Mouse (Mus musculus): Measurements from ENCODE around the gene Capn15. TPM values are rescaled to one million over a fixed set of nuclear protein-coding genes. Genes with fewer than 3 reads are reported as not detected.

The Capn15 gene
- polyA plus RNA-seq, 1 experiment: 75.2 TPM

DNA sequence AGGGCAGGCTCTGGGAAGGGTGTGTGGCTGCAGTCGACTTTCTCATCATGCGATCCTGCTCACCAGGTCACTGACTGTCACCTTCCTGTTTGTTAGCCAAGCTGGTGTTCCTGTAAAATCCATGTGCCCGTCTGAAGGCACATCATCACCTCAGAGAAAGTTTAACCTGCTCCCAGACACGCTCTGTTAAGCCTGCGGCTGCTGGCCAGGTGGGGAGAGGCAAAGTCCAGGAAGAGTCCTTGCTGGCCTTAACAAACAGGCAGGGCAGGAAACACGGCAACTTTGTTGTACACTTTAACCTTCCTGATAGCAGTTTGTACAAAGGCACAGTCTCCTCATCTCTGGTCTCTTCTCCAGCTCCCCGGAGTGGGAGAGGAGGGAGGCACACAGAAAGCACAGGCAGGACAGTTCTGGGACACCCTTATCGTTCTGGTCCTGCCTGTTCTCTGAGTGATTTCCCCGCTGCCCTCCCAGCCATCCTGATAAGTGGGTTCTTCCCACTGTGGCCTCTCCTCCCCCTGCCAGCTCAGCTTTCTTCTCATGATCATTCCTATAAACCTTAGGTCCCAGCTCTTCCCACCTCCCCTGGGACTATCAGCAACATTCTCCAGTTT lies 36.2 kb upstream of the Capn15 start:
- H3K27me3 ChIP-seq (ENCODE audit: control insufficient read depth, insufficient read depth, low read length): no peaks in the 10 kb centered on the region
- no peaks in the 10 kb centered on the region for H3K36me3 ChIP-seq (ENCODE audit: control insufficient read depth, insufficient read depth, low read length)
- TF ChIP-seq POLR2A (IDR thresholded peaks at IDR 0.05; ENCODE audit: low read depth, low read length) (no peak), CTCF (IDR thresholded peaks at IDR 0.05; ENCODE audit: extremely low read depth, insufficient read length, insufficient replicate concordance, low read depth, low read length) (no peak)
- no peak overlapping the region for H3K4me3 ChIP-seq (ENCODE audit: low read depth, low read length)
- WGBS: 22% methylated on average over 9 of the region's 9 CpGs
- H3K27ac ChIP-seq (ENCODE audit: insufficient read depth, low read depth, low read length): peak overlapping the region; percentile 61
- peaks cover 10% of the 10 kb centered on the region; the same call in 1 of the 2 replicates for H3K4me1 ChIP-seq (ENCODE audit: control insufficient read depth, insufficient read depth, insufficient read length, low read length)

DNA sequence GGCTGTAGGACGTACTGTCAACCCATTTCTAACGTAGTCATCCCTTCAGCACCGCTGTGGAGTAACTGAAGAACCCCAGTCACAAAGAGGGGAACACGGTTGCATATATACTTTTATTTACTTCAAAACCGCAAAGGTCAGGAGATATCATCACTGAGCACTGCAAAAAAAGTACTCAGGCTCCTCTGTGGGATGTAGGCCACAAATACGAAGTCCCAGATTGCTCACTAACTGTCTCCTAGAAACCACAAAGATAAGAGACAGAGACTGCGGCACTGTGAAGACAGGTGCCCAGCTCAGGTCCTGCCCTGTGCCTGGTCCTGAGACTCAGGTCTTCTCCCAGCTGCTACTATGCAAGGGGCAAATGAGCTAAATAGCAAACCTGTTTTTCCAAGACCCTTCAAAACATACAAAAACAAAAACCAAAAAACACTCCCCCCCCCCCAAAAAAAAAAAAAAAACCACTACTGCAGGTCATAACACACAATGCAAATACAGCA lies 35.3 kb upstream of the Capn15 start:
- Histone ChIP-seq H3K36me3 (ENCODE audit: control insufficient read depth, insufficient read depth, low read length) (no peaks in the 10 kb centered on the region), H3K27ac (ENCODE audit: insufficient read depth, low read depth, low read length) (no peak overlapping the region), H3K27me3 (ENCODE audit: control insufficient read depth, insufficient read depth, low read length) (no peaks in the 10 kb centered on the region), H3K4me1 (ENCODE audit: control insufficient read depth, insufficient read depth, insufficient read length, low read length) (peaks cover 10% of the 10 kb centered on the region; the same call in 1 of the 2 replicates), H3K4me3 (ENCODE audit: low read depth, low read length) (no peak overlapping the region)
- TF ChIP-seq POLR2A (IDR thresholded peaks at IDR 0.05; ENCODE audit: low read depth, low read length) (no peak), CTCF (IDR thresholded peaks at IDR 0.05; ENCODE audit: extremely low read depth, insufficient read length, insufficient replicate concordance, low read depth, low read length) (no peak)
- WGBS: 64% methylated on average over 7 of the region's 7 CpGs

DNA sequence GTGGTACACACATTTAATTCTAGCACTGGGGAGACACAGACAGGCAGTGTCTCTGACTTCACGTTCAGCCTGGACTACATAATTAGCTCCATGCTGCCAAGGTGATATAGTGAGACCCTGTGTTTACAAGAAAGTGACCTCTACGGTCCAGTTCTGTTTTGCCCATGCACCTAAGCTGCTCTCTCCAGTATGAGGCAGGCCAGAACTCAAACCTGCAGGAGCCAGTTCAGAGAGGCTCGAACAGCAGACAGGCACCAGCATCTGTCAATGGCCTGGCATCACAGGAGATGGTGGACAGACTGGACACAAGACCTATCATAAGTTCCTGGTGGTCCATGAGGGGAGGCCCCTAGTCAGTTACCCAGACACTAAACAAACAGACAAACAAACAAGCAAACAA lies 32.8 kb upstream of the Capn15 start:
- no peak overlapping the region for H3K27ac ChIP-seq (ENCODE audit: insufficient read depth, low read depth, low read length)
- WGBS: 78% methylated on average over 3 of the region's 3 CpGs
- peaks cover 10% of the 10 kb centered on the region; the same call in 1 of the 2 replicates for H3K4me1 ChIP-seq (ENCODE audit: control insufficient read depth, insufficient read depth, insufficient read length, low read length)
- H3K4me3 ChIP-seq (ENCODE audit: low read depth, low read length): no peak overlapping the region
- no peaks in the 10 kb centered on the region for H3K27me3 ChIP-seq (ENCODE audit: control insufficient read depth, insufficient read depth, low read length)
- peaks cover 4% of the 10 kb centered on the region; the same call in 1 of the 2 replicates for H3K36me3 ChIP-seq (ENCODE audit: control insufficient read depth, insufficient read depth, low read length)
- TF ChIP-seq POLR2A (IDR thresholded peaks at IDR 0.05; ENCODE audit: low read depth, low read length): no peak
- TF ChIP-seq CTCF (IDR thresholded peaks at IDR 0.05; ENCODE audit: extremely low read depth, insufficient read length, insufficient replicate concordance, low read depth, low read length): no peak

DNA sequence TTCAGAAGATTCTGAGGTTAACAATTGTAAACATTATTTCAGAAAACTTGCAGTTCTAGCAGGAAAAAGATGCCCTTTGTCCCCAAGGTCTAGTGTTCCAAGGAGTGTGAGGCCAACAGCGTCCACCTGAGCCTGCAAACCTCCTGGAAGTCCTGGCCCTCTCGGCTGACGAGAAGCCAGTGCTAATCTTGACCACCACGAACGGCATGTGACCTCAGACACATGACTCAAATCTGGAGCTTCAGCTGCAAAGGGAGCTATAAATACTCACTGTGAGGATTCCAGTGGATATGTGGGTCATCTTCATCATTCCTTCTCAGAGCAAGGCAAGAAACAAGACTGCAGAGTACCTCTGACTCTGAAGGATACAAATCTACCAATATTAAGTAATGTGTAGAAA lies 32.4 kb upstream of the Capn15 start:
- H3K4me1 ChIP-seq (ENCODE audit: control insufficient read depth, insufficient read depth, insufficient read length, low read length): peaks cover 10% of the 10 kb centered on the region; the same call in 1 of the 2 replicates
- H3K4me3 ChIP-seq (ENCODE audit: low read depth, low read length): no peak overlapping the region
- 68% methylated on average over 5 of the region's 5 CpGs for WGBS
- H3K27ac ChIP-seq (ENCODE audit: insufficient read depth, low read depth, low read length): no peak overlapping the region
- no peaks in the 10 kb centered on the region for H3K27me3 ChIP-seq (ENCODE audit: control insufficient read depth, insufficient read depth, low read length)
- TF ChIP-seq CTCF (IDR thresholded peaks at IDR 0.05; ENCODE audit: extremely low read depth, insufficient read length, insufficient replicate concordance, low read depth, low read length) (no peak), POLR2A (IDR thresholded peaks at IDR 0.05; ENCODE audit: low read depth, low read length) (no peak)
- H3K36me3 ChIP-seq (ENCODE audit: control insufficient read depth, insufficient read depth, low read length): peaks cover 5% of the 10 kb centered on the region; the same call in 1 of the 2 replicates

DNA sequence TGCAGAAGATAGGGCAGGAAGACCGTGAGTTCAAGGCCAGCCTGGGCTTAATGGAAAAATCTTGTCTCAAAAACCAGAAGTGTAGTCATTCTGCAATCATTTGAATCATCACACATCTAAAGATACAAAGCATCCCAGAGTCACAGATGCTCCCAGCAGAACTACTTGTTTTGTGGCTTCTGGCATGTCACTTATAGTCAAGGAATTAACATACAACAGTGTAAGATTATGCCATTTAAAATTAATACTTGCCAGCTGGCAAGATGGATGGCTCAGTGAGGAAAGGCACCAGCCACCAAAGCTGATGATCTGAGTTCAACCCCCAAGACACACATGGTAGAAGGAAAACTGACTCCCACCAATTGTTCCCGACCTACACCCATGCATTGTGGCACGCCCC lies 31.4 kb upstream of the Capn15 start:
- H3K36me3 ChIP-seq (ENCODE audit: control insufficient read depth, insufficient read depth, low read length): peaks cover 5% of the 10 kb centered on the region; the same call in 1 of the 2 replicates
- H3K27ac ChIP-seq (ENCODE audit: insufficient read depth, low read depth, low read length): no peak overlapping the region
- WGBS: 68% methylated on average over 3 of the region's 3 CpGs
- H3K27me3 ChIP-seq (ENCODE audit: control insufficient read depth, insufficient read depth, low read length): no peaks in the 10 kb centered on the region
- no peak overlapping the region for H3K4me3 ChIP-seq (ENCODE audit: low read depth, low read length)
- no peak for TF ChIP-seq POLR2A (IDR thresholded peaks at IDR 0.05; ENCODE audit: low read depth, low read length)
- no peak for TF ChIP-seq CTCF (IDR thresholded peaks at IDR 0.05; ENCODE audit: extremely low read depth, insufficient read length, insufficient replicate concordance, low read depth, low read length)
- H3K4me1 ChIP-seq (ENCODE audit: control insufficient read depth, insufficient read depth, insufficient read length, low read length): peaks cover 9% of the 10 kb centered on the region; the same call in 1 of the 2 replicates

DNA sequence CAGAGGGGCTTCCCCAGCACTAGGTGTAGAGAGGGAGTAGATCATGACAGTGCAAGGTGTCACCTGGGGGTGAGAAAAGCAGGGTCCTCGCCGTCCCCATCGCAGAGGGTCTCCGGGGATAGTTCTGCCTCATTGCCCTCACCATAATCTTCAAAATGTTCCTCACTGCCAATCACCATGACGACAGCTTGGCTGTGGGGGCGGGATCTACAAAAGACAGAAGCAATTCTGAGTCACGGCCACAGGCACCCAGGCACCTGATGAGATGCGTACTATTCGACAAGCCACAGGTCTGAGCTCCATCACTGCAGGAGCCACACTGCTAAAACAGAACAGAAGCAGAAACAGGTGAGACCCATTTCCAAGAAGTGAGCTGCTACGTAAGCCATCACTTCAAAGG lies 28.1 kb upstream of the Capn15 start:
- Histone ChIP-seq H3K4me1 (ENCODE audit: control insufficient read depth, insufficient read depth, insufficient read length, low read length) (peaks cover 15% of the 10 kb centered on the region; the same call in 1 of the 2 replicates), H3K36me3 (ENCODE audit: control insufficient read depth, insufficient read depth, low read length) (peaks cover 5% of the 10 kb centered on the region; the same call in 1 of the 2 replicates), H3K27ac (ENCODE audit: insufficient read depth, low read depth, low read length) (no peak overlapping the region), H3K27me3 (ENCODE audit: control insufficient read depth, insufficient read depth, low read length) (no peaks in the 10 kb centered on the region), H3K4me3 (ENCODE audit: low read depth, low read length) (no peak overlapping the region)
- WGBS: 90% methylated on average over 10 of the region's 10 CpGs
- TF ChIP-seq CTCF (IDR thresholded peaks at IDR 0.05; ENCODE audit: extremely low read depth, insufficient read length, insufficient replicate concordance, low read depth, low read length) (no peak), POLR2A (IDR thresholded peaks at IDR 0.05; ENCODE audit: low read depth, low read length) (no peak)

DNA sequence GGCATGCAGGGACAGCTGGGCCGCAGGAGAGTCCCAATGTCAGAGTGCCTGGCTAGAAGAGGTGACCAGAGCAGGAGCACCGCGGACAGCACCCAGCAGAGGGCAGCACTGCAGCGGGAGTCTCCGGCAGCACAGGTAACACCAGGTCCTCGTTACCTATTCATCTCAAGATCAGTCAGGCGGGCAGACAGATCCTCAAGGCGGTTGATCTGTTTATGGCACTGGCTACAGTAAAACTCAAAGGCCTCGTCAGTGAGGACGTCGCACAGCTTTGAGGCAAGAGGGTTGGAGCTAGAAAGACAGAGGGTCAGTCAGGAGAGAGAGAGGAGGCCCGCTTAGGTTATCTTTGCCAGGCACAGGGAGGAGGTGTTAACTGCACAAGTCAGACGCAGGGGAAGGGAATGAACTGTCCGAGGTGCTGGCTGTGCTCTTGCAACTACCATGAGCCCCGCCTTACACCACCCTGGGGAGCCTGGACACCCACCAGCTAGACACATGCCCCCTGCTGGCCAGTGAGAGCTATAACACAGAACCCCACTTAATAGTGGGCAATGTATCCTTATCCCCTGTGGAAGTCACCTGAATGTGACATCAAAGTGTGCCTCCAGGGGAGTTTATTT lies 26.4 kb upstream of the Capn15 start:
- H3K4me1 ChIP-seq (ENCODE audit: control insufficient read depth, insufficient read depth, insufficient read length, low read length): peaks cover 15% of the 10 kb centered on the region; the same call in 1 of the 2 replicates
- no peaks in the 10 kb centered on the region for H3K27me3 ChIP-seq (ENCODE audit: control insufficient read depth, insufficient read depth, low read length)
- H3K36me3 ChIP-seq (ENCODE audit: control insufficient read depth, insufficient read depth, low read length): peaks cover 5% of the 10 kb centered on the region; the same call in 1 of the 2 replicates
- H3K4me3 ChIP-seq (ENCODE audit: low read depth, low read length): peak overlapping the region; percentile 46
- peak overlapping the region; percentile 31; the same call in 1 of the 2 replicates for H3K27ac ChIP-seq (ENCODE audit: insufficient read depth, low read depth, low read length)
- TF ChIP-seq CTCF (IDR thresholded peaks at IDR 0.05; ENCODE audit: extremely low read depth, insufficient read length, insufficient replicate concordance, low read depth, low read length): peak; percentile 86
- 0 out of 2 replicates have a peak, but pooled peaks have one; percentile 18 for TF ChIP-seq POLR2A (IDR thresholded peaks at IDR 0.05; ENCODE audit: low read depth, low read length)
- WGBS: 5% methylated on average over 15 of the region's 15 CpGs

All from small intestine, adult 2 months (tissue).